Mouse (Mus musculus) naive thymus-derived CD4-positive, alpha-beta T cell, adult 5 months (primary cell): ENCODE results near the gene Fam181b. TPM values are rescaled to one million over a fixed set of nuclear protein-coding genes. Genes with fewer than 3 reads are reported as not detected.

ENCODE experiments used
- polyA plus RNA-seq: library from polyadenylated mRNA; unstranded; fragments of 100-300 nt; shearing (Covaris generic); gene quantifications from one replicate; pipeline ENCODE4 v1.2.1, GENCODE M21; 2017

Gene Fam181b
- not detected for polyA plus RNA-seq

DNA sequence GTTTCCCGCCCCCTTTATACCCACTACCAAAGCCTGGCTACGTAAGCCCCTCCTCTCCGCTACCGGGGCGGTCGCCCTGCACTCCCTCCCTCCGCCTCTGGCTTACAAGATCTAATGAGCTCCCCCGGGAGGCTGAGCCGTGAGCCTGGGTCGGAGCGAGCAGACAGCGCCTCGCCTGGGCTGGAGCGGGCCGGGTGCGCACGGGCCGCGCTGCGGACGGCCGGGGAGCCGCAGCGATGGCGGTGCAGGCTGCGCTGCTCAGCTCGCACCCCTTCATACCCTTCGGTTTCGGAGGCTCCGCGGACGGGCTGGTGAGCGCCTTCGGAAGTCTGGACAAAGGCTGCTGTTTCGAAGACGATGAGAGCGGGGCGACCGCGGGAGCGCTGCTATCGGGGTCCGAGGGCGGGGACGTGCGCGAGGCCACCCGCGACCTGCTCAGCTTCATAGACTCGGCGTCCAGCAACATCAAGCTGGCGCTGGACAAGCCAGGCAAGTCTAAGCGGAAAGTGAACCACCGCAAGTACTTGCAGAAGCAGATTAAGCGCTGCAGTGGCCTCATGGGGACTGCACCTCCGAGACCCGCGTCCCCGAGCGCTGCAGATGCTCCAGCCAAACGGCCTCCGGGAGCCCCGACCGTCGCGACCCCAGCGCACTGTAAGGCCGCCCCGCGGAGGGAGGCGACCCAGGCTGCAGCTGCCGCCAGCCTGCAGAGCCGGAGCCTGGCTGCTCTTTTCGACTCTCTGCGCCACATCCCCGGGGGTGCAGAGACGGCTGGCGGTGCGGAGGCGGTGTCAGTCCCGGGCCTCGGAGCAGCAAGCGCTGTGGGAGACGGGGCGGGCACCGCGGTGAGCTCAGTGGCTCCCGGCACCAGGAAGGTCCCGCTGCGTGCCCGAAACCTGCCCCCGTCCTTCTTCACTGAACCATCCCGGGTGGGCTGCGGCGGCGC lies at the start of gene Fam181b:
TSS of gene Fam181b (plus strand) at position 81 of the 946 bp plus-strand sequence.

Other genes starting within 250 kb of the Fam181b start
- 2.9 TPM for gene Ddias, start 205.6 kb upstream of the Fam181b start, polyA plus RNA-seq
- gene Prcp, start 205.4 kb upstream of the Fam181b start, polyA plus RNA-seq = 17.6 TPM